Mouse (Mus musculus) MEL (cell line): ENCODE measurements around the gene Klhl21. TPM values are rescaled to one million over a fixed set of nuclear protein-coding genes. Genes with fewer than 3 reads are reported as not detected.
A peak's percentile ranks its signal among the peaks of the same experiment; 100 is the strongest.

Experiments
- DNase-seq: peaks from one replicate; pipeline ENCODE4 v3.0.0; 2011; ENCODE audit warnings: low read depth, low spot score
- H3K27ac ChIP-seq: 2 replicates; pipeline ENCODE4 v1.5.1; 2012; ENCODE audit warnings: low read depth, mild to moderate bottlenecking, control low read depth, low read length, moderate library complexity; ENCODE audit not compliant: control insufficient read depth
- H3K27me3 ChIP-seq, 2 experiments: fragments of 150-350 bp in 1 of 2; sonication (generic) in 1 of 2; 2 replicates each; pipeline ENCODE4 v1.6.1; 2012; ENCODE audit warnings: low read length in 2 of 2, mild to moderate bottlenecking in 2 of 2, improper control_type of control experiment in 1 of 2, moderate library complexity in 1 of 2; ENCODE audit not compliant: insufficient read depth in 2 of 2, control insufficient read depth in 1 of 2
- H3K36me3 ChIP-seq, 2 experiments: 2 replicates each; pipeline ENCODE4 v1.6.1; 2012 to 2014; ENCODE audit warnings: low read length in 2 of 2, improper control_type of control experiment in 1 of 2, inconsistent platforms in 1 of 2, mild to moderate bottlenecking in 1 of 2; ENCODE audit not compliant: insufficient read depth in 2 of 2, control insufficient read depth in 1 of 2
- H3K4me1 ChIP-seq, 2 experiments: fragments of 150-350 bp in 1 of 2; sonication (generic) in 1 of 2; 2 replicates each; pipeline ENCODE4 v1.6.1; 2012; ENCODE audit warnings: low read length in 2 of 2, improper control_type of control experiment in 1 of 2, mild to moderate bottlenecking in 1 of 2; ENCODE audit not compliant: insufficient read depth in 2 of 2, control insufficient read depth in 1 of 2
- H3K4me3 ChIP-seq, 2 experiments: fragments of 150-350 bp in 1 of 2; sonication (generic) in 1 of 2; 2 replicates each; pipeline ENCODE4 v1.5.1; 2012; ENCODE audit warnings: low read depth in 2 of 2, low read length in 2 of 2, mild to moderate bottlenecking in 2 of 2, moderate library complexity in 2 of 2, control low read depth in 1 of 2, improper control_type of control experiment in 1 of 2; ENCODE audit not compliant: control insufficient read depth in 1 of 2, insufficient read depth in 1 of 2
- H3K79me2 ChIP-seq: 2 replicates; pipeline ENCODE4 v1.6.1; 2012; ENCODE audit warnings: mild to moderate bottlenecking, low read length, moderate library complexity; ENCODE audit not compliant: control insufficient read depth, poor library complexity, insufficient read depth
- H3K9ac ChIP-seq: 2 replicates; pipeline ENCODE4 v1.6.1; 2012; ENCODE audit warnings: low read depth, mild to moderate bottlenecking, control low read depth, low read length, moderate library complexity; ENCODE audit not compliant: control insufficient read depth, poor library complexity, severe bottlenecking
- H3K9me3 ChIP-seq: fragments of 150-350 bp; sonication (generic); replicated peaks from 2 replicates; pipeline ENCODE4 v1.6.1; 2012; ENCODE audit warnings: mild to moderate bottlenecking, low read length, improper control_type of control experiment, moderate library complexity; ENCODE audit not compliant: insufficient read depth
- CTCF ChIP-seq, 3 experiments: IDR thresholded peaks in 2 of 3; conservative IDR thresholded peaks in 1 of 3; 2 replicates each; pipeline ENCODE4 v1.5.1; 2011 to 2012; ENCODE audit warnings: low read length in 3 of 3, low read depth in 2 of 3, mild to moderate bottlenecking in 2 of 3, improper control_type of control experiment in 1 of 3, inconsistent platforms in 1 of 3, mixed read lengths in 1 of 3, moderate library complexity in 1 of 3; ENCODE audit not compliant: control insufficient read depth in 1 of 3, insufficient read depth in 1 of 3, poor library complexity in 1 of 3, severe bottlenecking in 1 of 3
- GABPA ChIP-seq: IDR thresholded peaks from 2 replicates; pipeline ENCODE4 v1.6.1; 2012; ENCODE audit warnings: low read depth, mild to moderate bottlenecking, inconsistent platforms, low read length, improper control_type of control experiment, moderate library complexity
- KAT2A ChIP-seq: conservative IDR thresholded peaks from 2 replicates; pipeline ENCODE4 v1.6.1; 2012; ENCODE audit warnings: low read depth, low read length, improper control_type of control experiment, inconsistent platforms
- MAFK ChIP-seq: IDR thresholded peaks from 2 replicates; pipeline ENCODE4 v1.6.1; 2011; ENCODE audit warnings: low read depth, mild to moderate bottlenecking, low read length, improper control_type of control experiment, borderline replicate concordance
- MAX ChIP-seq: IDR thresholded peaks from 2 replicates; pipeline ENCODE4 v1.6.1; 2011; ENCODE audit warnings: low read length, improper control_type of control experiment
- MYB ChIP-seq: IDR thresholded peaks from 2 replicates; pipeline ENCODE4 v1.6.1; 2011; ENCODE audit warnings: mild to moderate bottlenecking, low read depth, low read length, improper control_type of control experiment
- MYC ChIP-seq: IDR thresholded peaks from 2 replicates; pipeline ENCODE4 v1.6.1; 2011; ENCODE audit warnings: low read depth, mild to moderate bottlenecking, low read length, improper control_type of control experiment, moderate library complexity
- NELFE ChIP-seq: IDR thresholded peaks from 2 replicates; pipeline ENCODE4 v1.6.1; 2011; ENCODE audit warnings: low read depth, low read length, improper control_type of control experiment
- POLR2A ChIP-seq, 2 experiments: IDR thresholded peaks; 2 replicates each; pipeline ENCODE4 v1.6.1; 2011 to 2012; ENCODE audit warnings: low read length in 2 of 2, mild to moderate bottlenecking in 2 of 2, control low read depth in 1 of 2, improper control_type of control experiment in 1 of 2, low read depth in 1 of 2, moderate library complexity in 1 of 2; ENCODE audit not compliant: control insufficient read depth in 1 of 2, insufficient read depth in 1 of 2, poor library complexity in 1 of 2
- POLR2AphosphoS2 ChIP-seq: IDR thresholded peaks from 2 replicates; pipeline ENCODE4 v1.6.1; 2011; ENCODE audit warnings: low read length, improper control_type of control experiment
- RAD21 ChIP-seq: IDR thresholded peaks from 2 replicates; pipeline ENCODE4 v1.6.1; 2011; ENCODE audit warnings: mild to moderate bottlenecking, low read depth, low read length, improper control_type of control experiment
- SMC3 ChIP-seq: IDR thresholded peaks from 2 replicates; pipeline ENCODE4 v1.6.1; 2011; ENCODE audit warnings: low read depth, low read length, improper control_type of control experiment
- TCF12 ChIP-seq: IDR thresholded peaks from 2 replicates; pipeline ENCODE4 v1.6.1; 2014; ENCODE audit warnings: low read depth, mild to moderate bottlenecking, inconsistent platforms, low read length, improper control_type of control experiment, moderate library complexity
- ZC3H11A ChIP-seq: IDR thresholded peaks from 2 replicates; pipeline ENCODE4 v1.6.1; 2012; ENCODE audit warnings: low read depth, mild to moderate bottlenecking, inconsistent platforms, low read length, improper control_type of control experiment
- polyA plus RNA-seq, 2 experiments: library from polyadenylated mRNA; stranded (reverse) in 1 of 2; unstranded in 1 of 2; fragments of >175 nt in 1 of 2; fragments of >200 nt in 1 of 2; gene quantifications; 2 replicates each; pipeline versions ENCODE4 v1.2.1 to v1.2.4; 2012; ENCODE audit warnings: low replicate concordance in 2 of 2, low read depth in 1 of 2; ENCODE audit not compliant: insufficient read length in 2 of 2, insufficient read depth in 1 of 2, missing spikeins in 1 of 2
- total RNA-seq: library from RNA; depleted of rRNA; stranded (reverse); fragments of 300-350 nt; gene quantifications from 2 replicates; pipeline ENCODE4 v1.2.3, GENCODE M21; 2012

Gene Klhl21
- total and polyA plus RNA-seq, 3 experiments, result 18.0 to 22.5 TPM; not detected in 1

DNA sequence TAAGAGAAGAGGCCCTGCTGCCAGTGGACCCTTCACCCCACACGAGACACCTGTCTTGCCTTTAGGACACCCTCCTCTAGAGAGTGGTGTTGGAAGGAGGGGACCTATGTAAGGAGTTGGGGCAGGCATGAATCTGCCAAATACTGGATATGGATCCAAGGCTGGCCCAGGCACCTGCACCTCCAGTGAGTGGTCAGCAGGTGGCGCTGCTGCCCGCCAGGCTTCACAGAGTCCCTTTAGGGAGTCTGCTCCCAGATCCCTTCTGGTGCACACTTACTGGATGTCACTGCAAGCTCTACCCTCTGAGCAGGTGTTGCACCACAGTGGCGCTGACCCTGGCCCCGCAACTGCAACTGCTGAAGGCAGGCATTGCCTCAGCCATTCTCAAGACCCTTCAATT is 27.2 kb upstream of the Klhl21 start:
- Histone ChIP-seq H3K9me3 (no peaks in the 10 kb centered on the region), H3K79me2 (no peaks in the 10 kb centered on the region), H3K9ac (no peak overlapping the region), H3K27me3 (no peaks in the 10 kb centered on the region), H3K36me3 (no peaks in the 10 kb centered on the region; a peak in 1 of 4 replicates), H3K4me1 (no peaks in the 10 kb centered on the region), H3K4me3 (no peak overlapping the region), H3K27ac (no peak overlapping the region)
- no peak for TF ChIP-seq TCF12
- no peak for TF ChIP-seq MAX
- no peak for TF ChIP-seq KAT2A
- TF ChIP-seq CTCF (IDR thresholded peaks at IDR 0.05 in 2 of 3, conservative IDR thresholded peaks at IDR 0.05 in 1 of 3; ENCODE audit: control insufficient read depth in 1 of 3, insufficient read depth in 1 of 3, low read depth in 2 of 3, low read length in 3 of 3, poor library complexity in 1 of 3, severe bottlenecking in 1 of 3), result peak; percentile 95 to 100 (median 98)
- TF ChIP-seq SMC3, result peak; percentile 75
- TF ChIP-seq MAFK, result no peak
- peak in 1 of 2 experiments; percentile 42; a peak in 1 of 4 replicates for TF ChIP-seq POLR2A (IDR thresholded peaks at IDR 0.05; ENCODE audit: control insufficient read depth in 1 of 2, insufficient read depth in 1 of 2, low read depth in 1 of 2, low read length in 2 of 2, poor library complexity in 1 of 2)
- no peak for TF ChIP-seq MYB
- no peak for TF ChIP-seq GABPA
- TF ChIP-seq RAD21, result peak; percentile 78
- TF ChIP-seq MYC, result no peak
- peak; percentile 55; the same call in 1 of the 2 replicates for TF ChIP-seq ZC3H11A
- peak; percentile 77 for DNase-seq

DNA sequence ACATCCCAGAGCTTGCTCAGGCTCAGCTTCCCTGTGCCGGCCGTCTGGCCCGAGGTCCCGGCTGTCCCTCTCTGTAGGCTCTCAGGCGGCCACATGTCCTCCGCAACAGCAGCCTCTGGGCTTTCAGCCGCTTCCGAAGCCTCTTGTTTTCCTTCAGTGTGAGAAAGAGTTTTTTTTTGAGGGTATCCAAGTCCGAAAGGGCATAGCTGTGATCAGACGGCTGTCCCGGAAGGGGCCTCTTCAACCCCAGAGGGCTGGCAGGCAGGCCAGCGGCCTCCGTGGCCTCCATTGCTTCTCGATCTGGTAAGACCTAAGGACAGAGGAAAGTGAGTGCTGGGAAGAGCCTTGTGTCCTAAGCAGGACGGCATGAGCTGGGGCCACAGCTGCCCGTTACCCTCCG is 25.6 kb upstream of the Klhl21 start:
- Histone ChIP-seq H3K9ac (no peak overlapping the region), H3K4me1 (peaks cover 0 to 5% of the 10 kb centered on the region in 2 experiments; a peak in 3 of 4 replicates), H3K36me3 (peaks cover 0 to 3% of the 10 kb centered on the region in 2 experiments; a peak in 2 of 4 replicates), H3K79me2 (peaks cover 2% of the 10 kb centered on the region; the same call in 1 of the 2 replicates), H3K9me3 (no peaks in the 10 kb centered on the region), H3K4me3 (no peak overlapping the region), H3K27me3 (no peaks in the 10 kb centered on the region), H3K27ac (no peak overlapping the region)
- TF ChIP-seq NELFE, result no peak
- TF ChIP-seq POLR2AphosphoS2, result peak; percentile 72; the same call in 1 of the 2 replicates
- no peak for DNase-seq

DNA sequence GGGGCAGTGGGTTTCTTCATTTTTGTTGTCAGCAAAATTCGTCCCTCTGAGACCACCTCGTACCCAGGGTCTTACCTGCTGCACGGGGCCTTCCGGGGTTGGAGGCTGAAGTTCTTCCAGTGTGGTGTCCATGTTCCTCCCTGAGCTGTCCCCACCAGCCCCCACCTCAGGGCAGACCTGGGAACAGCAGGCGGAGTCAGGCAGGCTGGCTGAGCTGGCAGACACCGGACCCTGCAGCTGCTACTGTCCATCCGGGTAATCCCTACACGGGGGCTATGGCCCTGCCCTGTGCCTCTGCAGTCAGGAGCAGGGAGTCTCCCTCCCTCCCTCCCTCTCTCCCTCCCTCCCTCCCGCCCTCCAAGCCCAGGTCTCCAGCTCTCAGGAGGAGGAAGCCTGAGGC is 25.0 kb upstream of the Klhl21 start:
- H3K9ac ChIP-seq, result no peak overlapping the region
- no peak overlapping the region for H3K4me3 ChIP-seq
- no peak overlapping the region for H3K27ac ChIP-seq
- H3K36me3 ChIP-seq, result peaks cover 0 to 3% of the 10 kb centered on the region in 2 experiments; a peak in 2 of 4 replicates
- H3K27me3 ChIP-seq, result no peaks in the 10 kb centered on the region
- DNase-seq, result no peak
- H3K4me1 ChIP-seq, result peaks cover 0 to 5% of the 10 kb centered on the region in 2 experiments; a peak in 3 of 4 replicates
- TF ChIP-seq NELFE, result no peak
- TF ChIP-seq POLR2A (IDR thresholded peaks at IDR 0.05; ENCODE audit: control insufficient read depth in 1 of 2, insufficient read depth in 1 of 2, low read depth in 1 of 2, low read length in 2 of 2, poor library complexity in 1 of 2), result no peak
- no peaks in the 10 kb centered on the region for H3K9me3 ChIP-seq
- peaks cover 6% of the 10 kb centered on the region; the same call in 1 of the 2 replicates for H3K79me2 ChIP-seq
